Mouse (Mus musculus): ENCODE measurements around the gene Rhox2h.
"Not testable (repeated sequence)": the region's sequence is repeated elsewhere in the genome, so short reads cannot be mapped to it uniquely, and the experiment has no call there.

Gene Rhox2h

GRCm38 (mm10) chrX:37673177-37673576 is at the start of gene Rhox2h:
TSS of gene Rhox2h (minus strand) at chrX:37673277.
- DNase-seq, result not testable (repeated sequence)

DNA sequence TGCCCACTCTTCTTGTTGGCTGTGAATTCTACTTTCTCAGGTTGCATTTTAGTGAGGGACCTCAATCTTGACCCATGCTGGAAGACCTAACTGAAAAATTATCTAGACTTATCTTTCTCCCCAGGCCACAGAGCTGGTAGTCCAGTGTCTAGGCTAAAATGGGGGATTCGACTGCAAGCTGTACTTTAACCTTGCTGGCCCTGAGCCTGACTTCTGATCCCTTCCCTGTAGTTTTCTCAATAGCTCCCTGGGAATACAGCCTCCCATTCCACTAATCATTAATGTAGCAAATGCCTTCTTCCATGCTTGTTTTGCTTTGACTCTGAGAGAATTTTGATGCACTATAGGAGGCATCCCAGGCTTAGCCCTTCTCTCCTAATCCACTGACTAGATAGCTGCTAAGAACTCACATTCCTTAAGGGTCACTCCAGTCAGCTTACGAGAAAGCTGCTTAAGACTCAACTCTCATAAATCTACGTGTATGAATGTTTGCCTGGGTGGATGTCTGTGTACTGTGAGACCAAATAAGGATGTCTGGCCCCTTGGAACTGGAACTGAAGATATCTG is 28.8 kb upstream of the Rhox2h start:
- peak; percentile 46 for DNase-seq

- DNase-seq, result no peak
Measured at GRCm38 (mm10) chrX:37692261-37692660, 19.2 kb upstream of the Rhox2h start.

DNA sequence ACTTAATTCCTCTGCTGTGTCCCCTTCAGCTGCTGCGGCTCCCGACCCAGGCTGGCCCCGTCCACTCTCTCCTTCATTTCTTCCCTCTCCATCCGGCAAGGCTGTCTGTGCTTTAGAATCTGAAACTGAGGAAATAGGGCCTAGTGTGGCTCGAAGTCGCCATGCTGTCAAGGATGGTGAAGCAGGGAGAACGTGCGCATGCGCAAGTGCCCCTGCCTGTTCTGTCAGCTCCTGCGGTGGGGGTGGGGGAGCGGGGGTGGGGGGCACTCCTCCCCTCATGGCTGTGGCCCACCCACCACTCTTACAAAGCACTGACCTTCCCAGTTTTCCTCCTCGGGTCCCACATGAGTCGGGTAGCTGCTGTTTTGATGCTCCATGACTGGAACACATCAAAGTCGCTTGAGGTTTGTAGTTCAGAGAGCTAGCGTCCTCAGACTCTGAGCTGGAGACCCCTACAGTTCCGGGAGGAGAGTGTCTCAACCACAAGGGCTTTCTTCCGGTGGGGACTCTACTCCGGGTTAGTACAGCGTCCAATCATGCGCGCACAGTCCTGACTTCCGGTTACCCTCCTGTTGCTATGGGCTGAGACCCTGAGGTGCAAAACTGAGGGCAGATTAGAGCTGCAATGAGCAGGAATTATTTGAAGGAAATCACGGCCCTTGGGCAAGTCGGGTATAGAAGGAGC is 10.1 kb upstream of the Rhox2h start:
- DNase-seq, result no peak

DNA sequence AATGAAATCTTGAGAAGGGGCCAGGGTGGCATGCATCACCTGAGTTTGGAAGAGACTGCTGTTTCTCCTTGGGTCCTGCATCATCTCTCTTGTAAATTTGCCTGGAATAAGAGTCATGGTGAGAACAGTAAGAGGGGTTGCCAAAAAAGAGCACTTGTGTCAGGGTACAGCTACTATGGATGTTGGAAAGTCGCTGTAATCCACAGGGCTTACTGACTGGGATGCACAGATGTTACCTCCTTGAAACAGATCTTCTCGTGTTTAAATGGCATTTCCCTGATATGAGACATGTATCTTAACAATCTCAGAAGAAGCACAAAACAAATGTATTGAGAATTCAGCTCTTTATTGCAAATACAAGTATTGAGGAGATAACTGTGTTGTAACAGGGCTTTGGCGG is 4.4 kb downstream of the Rhox2h start, which contains the start of gene Rhox3h:
Gene Rhox3h (minus strand): TSS at position 101 of the 400 bp plus-strand sequence.
- DNase-seq, result not testable (repeated sequence)

- not testable (repeated sequence) for DNase-seq
Measured at GRCm38 (mm10) chrX:37651227-37651626, 21.9 kb downstream of the Rhox2h start, which contains the start of gene Rhox4g. TSS of gene Rhox4g (minus strand) at chrX:37651327.

DNA sequence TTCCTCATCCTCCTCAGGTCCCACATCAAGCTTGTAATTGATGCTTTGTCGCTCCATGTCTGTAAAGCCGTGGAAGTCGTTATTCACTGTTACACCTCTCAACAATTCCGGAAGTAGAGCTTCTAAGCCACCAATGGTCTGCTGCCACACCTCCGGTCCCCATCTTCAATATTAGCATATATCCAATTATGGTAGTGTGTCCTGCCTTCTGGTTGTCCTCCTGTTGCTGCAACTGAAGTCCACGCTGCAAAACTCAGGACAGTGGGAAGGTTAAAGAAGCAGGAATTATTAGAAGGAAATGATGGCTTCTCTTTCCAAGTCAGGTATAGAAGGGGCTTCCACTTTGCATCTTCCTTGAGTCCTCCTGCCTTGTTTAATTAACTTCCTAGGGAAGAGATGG is 29.7 kb downstream of the Rhox2h start, which contains the start of gene Rhox2g:
Gene Rhox2g (minus strand): TSS at position 101 of the 400 bp plus-strand sequence.
- DNase-seq, result not testable (repeated sequence)

DNA sequence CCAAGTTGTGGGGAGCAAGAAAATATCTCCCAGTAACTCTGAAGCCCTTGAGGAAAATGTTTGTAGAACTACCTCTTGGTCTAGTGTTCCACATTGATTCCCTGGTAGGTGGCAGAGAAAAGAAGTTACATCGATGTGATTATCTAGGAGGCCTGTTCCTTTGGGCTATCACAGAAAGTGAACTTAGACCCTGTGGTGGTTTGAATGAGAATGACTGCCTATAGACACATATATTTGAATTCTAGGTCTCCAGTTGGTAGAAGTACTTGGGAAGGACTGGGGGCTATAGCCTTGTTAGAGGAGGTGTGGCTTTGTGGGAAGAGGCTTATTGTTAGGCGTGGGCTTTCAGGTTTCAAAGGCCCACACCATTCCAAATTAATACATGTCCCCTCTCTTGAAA is 44.6 kb downstream of the Rhox2h start, which contains the start of gene Rhox3g:
Gene Rhox3g (minus strand): TSS at position 101 of the 400 bp plus-strand sequence.
- DNase-seq, result not testable (repeated sequence)
